Mouse (Mus musculus): ENCODE data around the gene Nfu1. TPM values are rescaled to one million over a fixed set of nuclear protein-coding genes. Genes with fewer than 3 reads are reported as not detected.

The Nfu1 gene
- polyA plus RNA-seq, 1 experiment from 2014 or later, result 99.1 TPM

DNA sequence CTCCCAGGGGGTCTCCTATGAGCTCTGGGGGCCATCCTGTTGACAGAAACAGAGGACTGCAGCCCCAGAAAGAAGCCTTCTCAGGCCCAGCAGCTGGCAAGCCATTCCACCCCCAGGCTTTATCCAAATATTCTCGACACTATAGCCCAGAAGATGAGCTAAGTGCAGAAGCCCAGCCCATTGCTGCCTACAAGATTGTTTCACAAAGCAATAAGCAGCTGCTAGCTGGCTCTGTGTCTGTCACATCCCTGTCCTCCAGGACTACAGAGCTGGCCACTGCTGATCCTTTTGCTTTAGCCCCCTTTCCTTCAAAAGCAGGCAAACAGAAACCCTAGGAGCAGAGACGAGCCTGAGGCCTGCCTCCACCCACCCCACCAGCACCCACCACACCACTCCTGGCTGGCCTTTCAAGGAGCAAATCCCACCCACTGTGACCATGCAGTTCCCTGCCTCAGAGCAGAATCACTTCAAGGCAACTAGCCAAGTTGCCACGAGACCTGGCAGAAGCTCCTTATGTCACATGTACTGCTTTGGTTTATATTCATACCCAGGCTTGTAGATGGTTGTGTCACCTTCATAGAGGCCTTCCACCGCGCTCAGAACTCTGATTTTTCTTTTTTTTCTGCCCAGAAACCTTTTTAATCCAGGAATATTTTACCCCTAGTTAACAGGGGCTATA lies 12.3 kb upstream of the Nfu1 start:
- Histone ChIP-seq H3K4me3 (no peak overlapping the region), H3K27me3 (no peaks in the 10 kb centered on the region), H3K27ac (no peak overlapping the region), H3K9me3 (replicated peaks) (no peaks in the 10 kb centered on the region), H3K36me3 (ENCODE audit: poor library complexity, severe bottlenecking) (peaks cover 33% of the 10 kb centered on the region), H3K9ac (no peak overlapping the region), H3K4me2 (no peak overlapping the region), H3K4me1 (0 out of 2 replicates have a peak, but pooled peaks cover 3% of the 10 kb centered on the region)
- ATAC-seq, result no peak
- 86% methylated on average over 5 of the region's 5 CpGs for WGBS

GRCm38 (mm10) chr6:86997360-86997759 lies 11.7 kb upstream of the Nfu1 start:
- Histone ChIP-seq H3K36me3 (ENCODE audit: poor library complexity, severe bottlenecking) (peaks cover 33% of the 10 kb centered on the region), H3K27ac (no peak overlapping the region), H3K4me3 (no peak overlapping the region), H3K4me1 (0 out of 2 replicates have a peak, but pooled peaks cover under 1% of the 10 kb centered on the region), H3K4me2 (no peak overlapping the region), H3K9ac (no peak overlapping the region), H3K27me3 (no peaks in the 10 kb centered on the region), H3K9me3 (replicated peaks) (no peaks in the 10 kb centered on the region)
- no peak for ATAC-seq
- 92% methylated on average over 6 of the region's 6 CpGs for WGBS

GRCm38 (mm10) chr6:87001995-87002394 lies 7.0 kb upstream of the Nfu1 start:
- Histone ChIP-seq H3K27me3 (no peaks in the 10 kb centered on the region), H3K4me2 (no peak overlapping the region), H3K9me3 (replicated peaks) (no peaks in the 10 kb centered on the region), H3K4me3 (no peak overlapping the region), H3K36me3 (ENCODE audit: poor library complexity, severe bottlenecking) (peaks cover 20% of the 10 kb centered on the region), H3K9ac (no peak overlapping the region), H3K4me1 (no peaks in the 10 kb centered on the region), H3K27ac (no peak overlapping the region)
- no peak; the same call in 1 of the 2 replicates for ATAC-seq
- 89% methylated on average over 6 of the region's 6 CpGs for WGBS

- no peak overlapping the region for H3K9ac ChIP-seq
- peaks cover 14% of the 10 kb centered on the region for H3K36me3 ChIP-seq (ENCODE audit: poor library complexity, severe bottlenecking)
- H3K4me1 ChIP-seq, result no peaks in the 10 kb centered on the region
- 45% methylated on average over 8 of the region's 8 CpGs for WGBS
- no peak overlapping the region for H3K27ac ChIP-seq
- no peak overlapping the region for H3K4me2 ChIP-seq
- H3K9me3 ChIP-seq (replicated peaks), result no peaks in the 10 kb centered on the region
- ATAC-seq, result peak; percentile 36; the same call in 1 of the 2 replicates
- H3K27me3 ChIP-seq, result no peaks in the 10 kb centered on the region
- H3K4me3 ChIP-seq, result no peak overlapping the region
Measured at GRCm38 (mm10) chr6:87002521-87003055, 6.4 kb upstream of the Nfu1 start.

DNA sequence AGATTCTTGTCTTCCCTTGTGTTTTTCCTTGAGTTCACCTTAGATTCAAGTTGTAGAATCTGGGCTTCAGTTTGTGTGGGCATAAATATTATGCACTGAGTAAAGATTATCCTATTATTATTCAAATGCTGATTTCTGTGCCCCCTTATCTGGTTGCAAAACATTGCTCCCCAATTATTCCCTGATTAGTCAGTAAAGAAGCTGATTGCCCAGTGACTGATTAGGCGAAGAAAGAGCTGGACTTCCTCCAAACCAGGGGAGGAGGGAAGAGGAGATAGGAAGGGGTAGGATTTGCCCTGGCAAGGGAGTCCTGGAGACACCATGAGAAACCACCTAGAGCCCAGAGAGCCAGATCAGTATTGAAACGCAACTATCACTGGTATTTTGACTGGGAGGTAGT lies 4.9 kb upstream of the Nfu1 start:
- H3K27me3 ChIP-seq, result no peaks in the 10 kb centered on the region
- WGBS, result 56% methylated on average over 2 of the region's 2 CpGs

DNA sequence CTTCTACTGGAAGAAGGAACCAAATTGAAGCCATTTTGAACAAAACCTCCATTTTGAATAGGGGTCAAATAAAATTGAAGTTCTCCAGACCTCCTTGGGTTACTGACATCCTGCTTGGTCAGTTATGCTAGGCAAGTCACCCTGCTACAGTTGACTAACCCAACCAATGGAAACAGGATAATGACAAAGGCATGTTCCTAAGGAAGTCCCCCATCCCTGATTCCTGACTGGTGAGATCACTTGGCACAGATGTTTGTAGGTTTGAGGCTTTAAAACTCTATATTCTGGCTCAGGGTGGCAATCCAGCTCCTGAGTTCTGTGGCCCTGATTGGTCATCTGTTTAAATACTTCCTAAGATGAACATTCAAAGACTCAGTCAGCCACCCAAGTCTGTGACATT lies 3.5 kb upstream of the Nfu1 start:
- no peak overlapping the region for H3K4me3 ChIP-seq
- ATAC-seq, result no peak
- H3K4me1 ChIP-seq, result peaks cover 9% of the 10 kb centered on the region

More for the DNA sequence above, 4.9 kb upstream of the Nfu1 start:
- Histone ChIP-seq H3K4me3 (no peak overlapping the region), H3K9me3 (replicated peaks) (no peaks in the 10 kb centered on the region), H3K9ac (no peak overlapping the region), H3K4me1 (peaks cover under 1% of the 10 kb centered on the region; the same call in 1 of the 2 replicates), H3K27ac (no peak overlapping the region), H3K36me3 (ENCODE audit: poor library complexity, severe bottlenecking) (no peaks in the 10 kb centered on the region), H3K4me2 (no peak overlapping the region)
- no peak for ATAC-seq

DNA sequence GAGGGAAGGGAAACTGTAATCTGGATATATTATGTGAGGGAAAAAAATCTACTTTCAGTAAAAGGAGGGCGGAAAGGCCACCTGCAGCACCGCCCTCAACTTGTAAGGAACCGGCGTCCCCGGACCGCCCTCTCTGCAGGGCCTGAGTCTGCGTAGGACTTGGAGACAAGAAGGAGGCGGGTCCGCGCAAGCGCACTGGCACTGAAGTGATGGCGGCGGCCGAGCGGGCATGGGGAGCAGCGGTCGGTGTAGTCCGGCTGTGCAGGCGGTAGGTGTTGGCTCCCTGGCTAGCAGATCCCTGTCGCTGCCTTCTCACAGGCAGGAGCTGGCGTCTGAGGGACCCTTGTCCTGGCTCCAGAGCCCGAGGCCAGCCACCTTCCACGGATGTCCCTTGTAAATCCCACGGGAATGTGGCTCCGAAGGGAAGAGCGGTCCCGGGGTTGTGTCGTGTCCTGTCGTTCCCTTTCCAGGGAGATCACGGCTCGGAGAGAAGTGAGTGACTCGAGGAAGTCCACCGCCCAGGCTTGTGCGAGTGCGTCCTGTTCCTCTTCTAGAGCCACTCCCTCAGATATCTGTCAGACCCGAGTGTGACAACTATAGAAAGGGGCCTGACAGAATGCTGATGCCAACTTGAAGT lies 774 bp downstream of the Nfu1 start:
- under 1% methylated on average over 31 of the region's 36 CpGs for WGBS

More for the DNA sequence above, 3.5 kb upstream of the Nfu1 start:
- H3K27me3 ChIP-seq, result no peaks in the 10 kb centered on the region
- H3K9ac ChIP-seq, result no peak overlapping the region
- H3K27ac ChIP-seq, result no peak overlapping the region
- no peak overlapping the region for H3K4me2 ChIP-seq
- H3K36me3 ChIP-seq (ENCODE audit: poor library complexity, severe bottlenecking), result no peaks in the 10 kb centered on the region
- H3K9me3 ChIP-seq (replicated peaks), result no peaks in the 10 kb centered on the region

DNA sequence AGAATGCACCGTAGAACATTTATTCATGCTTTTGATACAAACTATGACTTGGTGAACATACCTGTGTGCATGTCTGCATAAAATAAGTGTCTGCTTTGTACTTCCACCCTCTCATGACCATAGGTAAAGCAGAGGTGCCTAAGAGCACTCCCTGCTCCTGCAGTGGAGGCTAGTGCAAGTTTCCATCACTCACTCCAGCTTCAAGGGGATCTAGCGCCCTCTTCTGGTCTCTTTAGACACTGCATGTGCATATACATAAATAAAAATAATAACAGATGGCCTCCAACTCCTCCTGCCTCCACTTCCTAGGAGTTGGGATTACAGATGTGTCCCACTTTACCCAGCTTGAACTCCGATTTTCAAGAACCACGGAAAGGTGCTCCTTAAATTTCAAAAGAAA lies 7.9 kb downstream of the Nfu1 start:
- Histone ChIP-seq H3K27ac (no peak overlapping the region), H3K4me2 (no peak overlapping the region), H3K4me1 (no peaks in the 10 kb centered on the region), H3K36me3 (ENCODE audit: poor library complexity, severe bottlenecking) (peaks cover 63% of the 10 kb centered on the region), H3K4me3 (no peak overlapping the region), H3K9ac (no peak overlapping the region), H3K27me3 (no peaks in the 10 kb centered on the region), H3K9me3 (replicated peaks) (peaks cover 5% of the 10 kb centered on the region; the same call in 1 of the 2 replicates)
- 61% methylated on average over 4 of the region's 4 CpGs for WGBS
- no peak for ATAC-seq

More for the DNA sequence above, 774 bp downstream of the Nfu1 start:
- Histone ChIP-seq H3K9me3 (replicated peaks) (no peaks in the 10 kb centered on the region), H3K27ac (peak overlapping the region; percentile 70), H3K4me2 (peak overlapping the region; percentile 69), H3K4me1 (peaks cover 14% of the 10 kb centered on the region), H3K27me3 (no peaks in the 10 kb centered on the region), H3K36me3 (ENCODE audit: poor library complexity, severe bottlenecking) (peaks cover 13% of the 10 kb centered on the region), H3K9ac (peak overlapping the region; percentile 96), H3K4me3 (peak overlapping the region; percentile 78)
- peak; percentile 99 for ATAC-seq

DNA sequence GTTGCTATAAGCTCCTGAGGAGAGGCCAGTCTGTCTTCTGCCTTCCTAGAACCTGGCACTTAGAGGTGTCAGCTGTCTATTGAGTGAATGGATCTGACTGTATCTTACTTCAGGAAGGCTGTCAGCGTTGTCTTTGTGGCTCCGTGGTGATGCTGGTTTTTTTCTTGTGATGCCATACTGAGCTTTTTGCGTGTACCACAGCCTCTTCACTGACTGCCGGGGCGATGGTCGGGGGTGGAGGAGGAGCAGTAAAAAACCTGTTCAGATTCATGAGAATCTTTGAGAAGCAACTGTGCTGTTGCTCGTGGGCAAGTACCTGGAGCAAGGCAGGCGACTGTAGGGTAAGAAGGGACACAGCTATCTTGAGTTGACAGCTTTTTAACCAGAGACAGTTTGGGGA lies 9.8 kb downstream of the Nfu1 start:
- no peaks in the 10 kb centered on the region for H3K4me1 ChIP-seq
- no peak overlapping the region for H3K9ac ChIP-seq
- no peak for ATAC-seq
- no peak overlapping the region for H3K4me2 ChIP-seq
- H3K36me3 ChIP-seq (ENCODE audit: poor library complexity, severe bottlenecking), result peaks cover 67% of the 10 kb centered on the region
- no peak overlapping the region for H3K27ac ChIP-seq
- H3K9me3 ChIP-seq (replicated peaks), result peaks cover 5% of the 10 kb centered on the region; the same call in 1 of the 2 replicates
- no peak overlapping the region for H3K4me3 ChIP-seq
- H3K27me3 ChIP-seq, result no peaks in the 10 kb centered on the region
- 90% methylated on average over 8 of the region's 8 CpGs for WGBS

- Histone ChIP-seq H3K27me3 (no peaks in the 10 kb centered on the region), H3K9me3 (replicated peaks) (peaks cover 5% of the 10 kb centered on the region; the same call in 1 of the 2 replicates)
- WGBS, result 96% methylated on average over 12 of the region's 12 CpGs
Measured at GRCm38 (mm10) chr6:87021791-87022190, 12.8 kb downstream of the Nfu1 start.

GRCm38 (mm10) chr6:87026980-87027379 lies 17.9 kb downstream of the Nfu1 start:
- Histone ChIP-seq H3K9ac (no peak overlapping the region), H3K4me2 (no peak overlapping the region), H3K9me3 (replicated peaks) (no peaks in the 10 kb centered on the region), H3K36me3 (ENCODE audit: poor library complexity, severe bottlenecking) (peaks cover 65% of the 10 kb centered on the region), H3K27ac (no peak overlapping the region), H3K4me3 (no peak overlapping the region), H3K27me3 (no peaks in the 10 kb centered on the region), H3K4me1 (no peaks in the 10 kb centered on the region)
- WGBS, result 88% methylated on average over 7 of the region's 7 CpGs
- ATAC-seq, result no peak

More at GRCm38 (mm10) chr6:87021791-87022190, 12.8 kb downstream of the Nfu1 start:
- Histone ChIP-seq H3K27ac (no peak overlapping the region), H3K36me3 (ENCODE audit: poor library complexity, severe bottlenecking) (peaks cover 76% of the 10 kb centered on the region), H3K4me3 (no peak overlapping the region), H3K9ac (no peak overlapping the region), H3K4me1 (no peaks in the 10 kb centered on the region), H3K4me2 (no peak overlapping the region)
- ATAC-seq, result no peak

- Histone ChIP-seq H3K36me3 (ENCODE audit: poor library complexity, severe bottlenecking) (peaks cover 53% of the 10 kb centered on the region), H3K4me1 (no peaks in the 10 kb centered on the region), H3K9me3 (replicated peaks) (no peaks in the 10 kb centered on the region), H3K9ac (no peak overlapping the region), H3K4me2 (no peak overlapping the region), H3K27me3 (no peaks in the 10 kb centered on the region), H3K27ac (no peak overlapping the region), H3K4me3 (no peak overlapping the region)
- no peak for ATAC-seq
Measured at GRCm38 (mm10) chr6:87028881-87029280, 19.8 kb downstream of the Nfu1 start.
